Mouse (Mus musculus) limb, embryonic 13.5 days (tissue): ENCODE measurements around the gene Sephs1. TPM values are rescaled to one million over a fixed set of nuclear protein-coding genes. Genes with fewer than 3 reads are reported as not detected.
"Not testable (repeated sequence)": the region's sequence is repeated elsewhere in the genome, so short reads cannot be mapped to it uniquely, and the experiment has no call there.

Experiments
- ATAC-seq: fragments of 200-750 bp; cut with Nextera tagmentation; 2 replicates; pipeline ENCODE4 v1.8.0; 2017; ENCODE audit warnings: low read depth, moderate number of reproducible peaks, moderate TSS enrichment; ENCODE audit not compliant: low FRiP score
- H3K27ac ChIP-seq: fragments of 300-500 bp; sonication (generic); 2 replicates; pipeline ENCODE4 v1.5.1; 2015; ENCODE audit warnings: inconsistent platforms, mild to moderate bottlenecking, moderate library complexity
- H3K27me3 ChIP-seq: fragments of 300-500 bp; sonication (generic); 2 replicates; pipeline ENCODE4 v1.6.1; 2015; ENCODE audit warnings: mild to moderate bottlenecking, inconsistent platforms
- H3K36me3 ChIP-seq: fragments of 300-500 bp; sonication (generic); 2 replicates; pipeline ENCODE4 v1.6.1; 2015; ENCODE audit warnings: inconsistent platforms, mild to moderate bottlenecking, moderate library complexity
- H3K4me1 ChIP-seq: fragments of 300-500 bp; sonication (generic); 2 replicates; pipeline ENCODE4 v1.6.1; 2015; ENCODE audit warnings: inconsistent platforms
- H3K4me2 ChIP-seq: fragments of 300-500 bp; sonication (generic); replicated peaks from 2 replicates; pipeline ENCODE4 v1.6.1; 2015; ENCODE audit warnings: inconsistent platforms, mild to moderate bottlenecking, moderate library complexity
- H3K4me3 ChIP-seq: fragments of 300-500 bp; sonication (generic); 2 replicates; pipeline ENCODE4 v1.5.1; 2015; ENCODE audit warnings: moderate library complexity, mild to moderate bottlenecking, inconsistent platforms
- H3K9ac ChIP-seq: fragments of 300-500 bp; sonication (generic); 2 replicates; pipeline ENCODE4 v1.6.1; 2015; ENCODE audit warnings: mild to moderate bottlenecking, inconsistent platforms
- H3K9me3 ChIP-seq: fragments of 300-500 bp; sonication (generic); 2 replicates; pipeline ENCODE4 v1.6.1; 2016; ENCODE audit warnings: inconsistent platforms
- WGBS: fragments of 180-500 bp; shearing (Covaris S2); methylation state at CpG from one replicate; pipeline ENCODE4 v1.1.7; 2015; 5-methylcytosine and 5-hydroxymethylcytosine counted together
- polyA plus RNA-seq: library from polyadenylated mRNA; unstranded; fragments of >200 nt; fragmentation: Nextera tagmentation; extraction: Ambion mirVana; gene quantifications from 2 replicates; pipeline ENCODE4 v1.2.1, GENCODE M21; 2015

Sephs1 gene
- polyA plus RNA-seq, 1 experiment from 2014 or later = 93.1 TPM

DNA sequence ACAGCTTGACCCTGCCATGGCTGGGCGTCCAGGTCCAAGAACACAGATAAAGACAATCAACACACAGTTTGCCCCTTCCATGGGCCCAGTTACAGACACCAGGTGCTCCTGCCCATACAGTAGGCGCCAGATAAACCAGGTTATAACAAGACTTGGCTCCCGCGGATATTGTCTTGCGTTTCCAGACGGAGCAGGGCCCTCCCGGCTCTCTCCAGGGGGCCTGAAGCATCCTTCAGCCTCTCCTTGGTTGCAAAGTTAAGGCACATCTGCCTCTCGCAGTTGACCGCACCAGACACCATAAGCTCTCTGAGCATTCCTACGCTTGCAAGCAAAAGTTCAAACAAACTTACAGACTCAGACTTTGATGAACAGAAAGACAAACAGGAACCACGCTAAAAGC, 59.5 kb downstream of the Sephs1 start:
- Histone ChIP-seq H3K4me2 (no peak overlapping the region), H3K9me3 (0 out of 2 replicates have a peak, but pooled peaks cover 9% of the 10 kb centered on the region), H3K27me3 (no peaks in the 10 kb centered on the region), H3K4me3 (no peak overlapping the region), H3K36me3 (peaks cover 40% of the 10 kb centered on the region), H3K4me1 (no peaks in the 10 kb centered on the region), H3K9ac (no peak overlapping the region), H3K27ac (no peak overlapping the region)
- 94% methylated on average over 11 of the region's 11 CpGs for WGBS
- no peak for ATAC-seq

- not testable (repeated sequence) for H3K4me2 ChIP-seq, H3K9ac ChIP-seq, H3K27me3 ChIP-seq, H3K4me3 ChIP-seq, H3K4me1 ChIP-seq, ATAC-seq, H3K27ac ChIP-seq, H3K36me3 ChIP-seq
- peaks cover 11% of the 10 kb centered on the region; the same call in 1 of the 2 replicates for H3K9me3 ChIP-seq
- 87% methylated on average over 8 of the region's 8 CpGs for WGBS
These were observed 68.3 kb downstream of the Sephs1 start for GRCm38 (mm10) chr2:4949691-4950090.

- WGBS = 100% methylated on average over 2 of the region's 2 CpGs
- no peaks in the 10 kb centered on the region for H3K27me3 ChIP-seq
- ATAC-seq = no peak
- H3K27ac ChIP-seq = no peak overlapping the region
- H3K4me2 ChIP-seq = no peak overlapping the region
- H3K36me3 ChIP-seq = no peaks in the 10 kb centered on the region
- no peak overlapping the region for H3K4me3 ChIP-seq
- no peak overlapping the region for H3K9ac ChIP-seq
- no peaks in the 10 kb centered on the region for H3K4me1 ChIP-seq
- peaks cover 11% of the 10 kb centered on the region; the same call in 1 of the 2 replicates for H3K9me3 ChIP-seq
These were observed 69.6 kb downstream of the Sephs1 start for GRCm38 (mm10) chr2:4950986-4951385.

- 67% methylated on average over 6 of the region's 6 CpGs for WGBS
- H3K4me2 ChIP-seq = no peak overlapping the region
- H3K9me3 ChIP-seq = peaks cover 11% of the 10 kb centered on the region; the same call in 1 of the 2 replicates
These were observed 72.9 kb downstream of the Sephs1 start for GRCm38 (mm10) chr2:4954216-4954760.

DNA sequence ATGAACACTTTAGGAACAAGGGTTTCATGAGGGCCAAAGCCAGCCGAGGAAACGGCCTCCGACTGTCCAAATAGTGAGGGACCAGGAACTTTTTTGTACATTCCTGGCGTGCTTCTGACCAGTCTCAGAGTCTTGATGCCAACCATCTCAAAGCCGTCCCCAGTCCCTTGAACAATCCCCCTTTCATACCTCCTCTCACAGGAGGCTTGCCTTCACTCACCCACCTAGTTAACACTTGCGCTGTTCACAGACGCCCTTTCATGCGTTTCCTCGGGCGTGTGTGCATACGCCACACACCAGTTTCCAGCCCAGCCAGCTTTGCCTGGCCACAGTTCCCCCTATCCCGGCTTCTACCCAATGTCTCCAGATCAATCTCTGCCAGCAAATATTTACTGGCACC, 76.7 kb downstream of the Sephs1 start:
- Histone ChIP-seq H3K27me3 (no peaks in the 10 kb centered on the region), H3K27ac (peak overlapping the region; percentile 76), H3K4me3 (no peak overlapping the region), H3K9me3 (no peaks in the 10 kb centered on the region), H3K4me1 (0 out of 2 replicates have a peak, but pooled peaks cover 3% of the 10 kb centered on the region), H3K9ac (no peak overlapping the region), H3K36me3 (no peaks in the 10 kb centered on the region), H3K4me2 (no peak overlapping the region)
- peak; percentile 73; the same call in 1 of the 2 replicates for ATAC-seq
- 76% methylated on average over 12 of the region's 12 CpGs for WGBS

More at GRCm38 (mm10) chr2:4954216-4954760, 72.9 kb downstream of the Sephs1 start:
- Histone ChIP-seq H3K27me3 (no peaks in the 10 kb centered on the region), H3K4me3 (no peak overlapping the region), H3K36me3 (no peaks in the 10 kb centered on the region), H3K27ac (no peak overlapping the region), H3K9ac (no peak overlapping the region), H3K4me1 (0 out of 2 replicates have a peak, but pooled peaks cover 3% of the 10 kb centered on the region)
- no peak for ATAC-seq

Other genes starting within 250 kb of the Sephs1 start
- gene Prpf18, start 229.5 kb upstream of the Sephs1 start, polyA plus RNA-seq = 39.0 and 40.1 TPM in 2 replicates
- 1.3 and 1.4 TPM in 2 replicates for gene Bend7, start 163.7 kb upstream of the Sephs1 start, polyA plus RNA-seq
- 55.0 and 56.7 TPM in 2 replicates for gene Phyh, start 37.5 kb downstream of the Sephs1 start, polyA plus RNA-seq
- 0.50 and 0.52 TPM in 2 replicates for gene Ucma, start 94.6 kb downstream of the Sephs1 start, polyA plus RNA-seq
- 27.7 and 29.2 TPM in 2 replicates for gene Mcm10, start 131.2 kb downstream of the Sephs1 start, polyA plus RNA-seq
- 5.3 and 5.6 TPM in 2 replicates for gene Optn, start 182.5 kb downstream of the Sephs1 start, polyA plus RNA-seq